Mouse (Mus musculus): ENCODE measurements around the gene Naa80. TPM values are rescaled to one million over a fixed set of nuclear protein-coding genes. Genes with fewer than 3 reads are reported as not detected.

Naa80 gene
- polyA plus RNA-seq, 1 experiment from 2014 or later = 16.2 TPM

DNA sequence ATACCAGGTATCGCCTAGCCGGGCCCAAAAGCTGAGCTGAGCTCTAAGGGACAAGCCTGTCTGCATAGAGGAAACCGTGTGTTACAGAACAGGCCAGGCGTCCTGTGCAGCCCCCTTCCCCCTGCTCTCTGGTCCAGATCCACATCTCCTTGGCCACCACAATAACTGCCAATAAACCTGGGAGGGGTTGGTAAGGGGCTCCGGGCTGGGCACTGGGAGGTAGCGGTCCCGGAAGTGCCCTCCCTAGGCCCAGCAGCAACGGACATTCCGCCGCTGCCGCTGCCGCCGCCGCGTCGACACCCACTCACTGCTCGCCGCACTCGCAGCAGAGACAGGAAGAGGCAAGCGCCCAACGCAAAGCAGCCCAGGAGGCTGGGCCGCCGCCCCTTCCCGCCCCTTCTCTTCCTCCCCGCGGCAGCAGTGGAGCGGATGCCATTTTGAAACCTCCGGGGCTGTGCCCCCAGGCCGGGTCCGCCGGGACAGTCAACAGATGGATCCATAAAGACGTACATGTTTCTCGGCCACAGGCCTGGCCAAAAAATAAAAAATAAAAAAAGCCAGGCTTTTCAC is 54.5 kb downstream of the Naa80 start:
- Histone ChIP-seq H3K9ac (replicated peaks; ENCODE audit: low read depth, low read length) (peak overlapping the region; percentile 88), H3K27ac (ENCODE audit: low read length) (peak overlapping the region; percentile 88), H3K4me1 (replicated peaks; ENCODE audit: control insufficient read depth, insufficient read depth, low read length) (peaks cover 72% of the 10 kb centered on the region), H3K36me3 (ENCODE audit: control insufficient read depth, insufficient read depth) (no peaks in the 10 kb centered on the region), H3K9me3 (ENCODE audit: control insufficient read depth, low read length) (no peaks in the 10 kb centered on the region), H3K27me3 (replicated peaks; ENCODE audit: control insufficient read depth, insufficient read depth, low read length) (no peaks in the 10 kb centered on the region), H3K4me2 (ENCODE audit: low read length) (peak overlapping the region; percentile 99), H3K4me3 (replicated peaks; ENCODE audit: low read length) (peak overlapping the region; percentile 84)
- peak; percentile 34 for ATAC-seq
- under 1% methylated on average over 33 of the region's 33 CpGs for WGBS

Other genes starting within 250 kb of the Naa80 start
- 15.6 and 18.8 TPM in 2 replicates for gene Hemk1, start 240.5 kb upstream of the Naa80 start, polyA plus RNA-seq (2015; fragmentation: Nextera tagmentation; extraction: Ambion mirVana)
- 3.3 and 5.4 TPM in 2 replicates for gene 6430571L13Rik, start 238.3 kb upstream of the Naa80 start, polyA plus RNA-seq (2015; fragmentation: Nextera tagmentation; extraction: Ambion mirVana)
- gene Cacna2d2, start 179.3 kb upstream of the Naa80 start, polyA plus RNA-seq (2015; fragmentation: Nextera tagmentation; extraction: Ambion mirVana) = 3.6 and 5.8 TPM in 2 replicates
- 41.9 and 44.5 TPM in 2 replicates for gene Tmem115, start 44.9 kb upstream of the Naa80 start, polyA plus RNA-seq (2015; fragmentation: Nextera tagmentation; extraction: Ambion mirVana)
- 35.7 and 38.5 TPM in 2 replicates for gene Cyb561d2, start 36.7 kb upstream of the Naa80 start, polyA plus RNA-seq (2015; fragmentation: Nextera tagmentation; extraction: Ambion mirVana)
- gene Nprl2, start 36.7 kb upstream of the Naa80 start, polyA plus RNA-seq (2015; fragmentation: Nextera tagmentation; extraction: Ambion mirVana) = 88.4 and 89.8 TPM in 2 replicates
- 2.2 and 3.2 TPM in 2 replicates for gene Zmynd10, start 31.6 kb upstream of the Naa80 start, polyA plus RNA-seq (2015; fragmentation: Nextera tagmentation; extraction: Ambion mirVana)
- 43.4 and 45.4 TPM in 2 replicates for gene Rassf1, start 27.3 kb upstream of the Naa80 start, polyA plus RNA-seq (2015; fragmentation: Nextera tagmentation; extraction: Ambion mirVana)
- 93.2 and 98.5 TPM in 2 replicates for gene Tusc2, start 15.6 kb upstream of the Naa80 start, polyA plus RNA-seq (2015; fragmentation: Nextera tagmentation; extraction: Ambion mirVana)
- 69.7 and 74.5 TPM in 2 replicates for gene Hyal2, start 10.9 kb upstream of the Naa80 start, polyA plus RNA-seq (2015; fragmentation: Nextera tagmentation; extraction: Ambion mirVana)
- 6.9 and 7.2 TPM in 2 replicates for gene Hyal1, start 2.0 kb upstream of the Naa80 start, polyA plus RNA-seq (2015; fragmentation: Nextera tagmentation; extraction: Ambion mirVana)
- gene Hyal3, start 1.9 kb downstream of the Naa80 start, polyA plus RNA-seq (2015; fragmentation: Nextera tagmentation; extraction: Ambion mirVana) = 1.4 TPM in 2 replicates
- 14.4 and 16.8 TPM in 2 replicates for gene Ifrd2, start 8.8 kb downstream of the Naa80 start, polyA plus RNA-seq (2015; fragmentation: Nextera tagmentation; extraction: Ambion mirVana)
- gene Sema3b, start 30.3 kb downstream of the Naa80 start, polyA plus RNA-seq (2015; fragmentation: Nextera tagmentation; extraction: Ambion mirVana) = 2.3 and 3.0 TPM in 2 replicates
- gene Gnai2, start 56.5 kb downstream of the Naa80 start, polyA plus RNA-seq (2015; fragmentation: Nextera tagmentation; extraction: Ambion mirVana) = 299 and 316 TPM in 2 replicates
- 30.4 and 32.6 TPM in 2 replicates for gene Slc38a3, start 90.6 kb downstream of the Naa80 start, polyA plus RNA-seq (2015; fragmentation: Nextera tagmentation; extraction: Ambion mirVana)
- 1.2 and 1.4 TPM in 2 replicates for gene Gnat1, start 100.8 kb downstream of the Naa80 start, polyA plus RNA-seq (2015; fragmentation: Nextera tagmentation; extraction: Ambion mirVana)
- 11.0 and 14.9 TPM in 2 replicates for gene Sema3f, start 131.6 kb downstream of the Naa80 start, polyA plus RNA-seq (2015; fragmentation: Nextera tagmentation; extraction: Ambion mirVana)
- gene Rbm5, start 192.1 kb downstream of the Naa80 start, polyA plus RNA-seq (2015; fragmentation: Nextera tagmentation; extraction: Ambion mirVana) = 294 and 303 TPM in 2 replicates

Measured in forebrain, embryonic 16.5 days (tissue).